Mouse (Mus musculus) ES-E14 (cell line): ENCODE data around the gene Scyl2.
"Not testable (repeated sequence)": the region's sequence is repeated elsewhere in the genome, so short reads cannot be mapped to it uniquely, and the experiment has no call there.

Experiments used
- CHD2 ChIP-seq: IDR thresholded peaks from 2 replicates; pipeline ENCODE4 v1.6.1; 2014; ENCODE audit warnings: mild to moderate bottlenecking, low read depth, low read length, inconsistent platforms
- HCFC1 ChIP-seq: IDR thresholded peaks from 2 replicates; pipeline ENCODE4 v1.6.1; 2012; ENCODE audit warnings: low read length, inconsistent platforms, borderline replicate concordance; ENCODE audit not compliant: insufficient read depth
- MAFK ChIP-seq: IDR thresholded peaks from 2 replicates; pipeline ENCODE4 v1.6.1; 2014; ENCODE audit warnings: mild to moderate bottlenecking, low read depth, low read length, inconsistent platforms; ENCODE audit not compliant: insufficient read depth
- ZC3H11A ChIP-seq: IDR thresholded peaks from 2 replicates; pipeline ENCODE4 v1.6.1; 2012; ENCODE audit warnings: low read depth, mild to moderate bottlenecking, inconsistent platforms, low read length, borderline replicate concordance
- ZNF384 ChIP-seq: IDR thresholded peaks from 2 replicates; pipeline ENCODE4 v1.6.1; 2012; ENCODE audit warnings: low read depth, low read length, inconsistent platforms

DNA sequence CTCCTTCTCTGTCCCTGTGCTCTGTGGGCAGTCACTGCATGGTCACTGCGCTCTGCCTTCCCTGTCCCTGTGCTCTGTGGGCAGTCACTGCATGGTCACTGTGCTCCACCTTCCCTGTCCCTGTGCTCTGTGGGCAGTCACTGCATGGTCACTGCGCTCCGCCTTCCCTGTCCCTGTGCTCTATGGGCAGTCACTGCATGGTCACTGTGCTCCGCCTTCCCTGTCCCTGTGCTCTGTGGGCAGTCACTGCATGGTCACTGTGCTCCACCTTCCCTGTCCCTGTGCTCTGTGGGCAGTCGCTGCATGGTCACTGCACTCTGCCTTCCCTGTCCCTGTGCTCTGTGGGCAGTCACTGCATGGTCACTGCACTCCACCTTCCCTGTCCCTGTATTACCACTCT is 15.7 kb downstream of the Scyl2 start:
- not testable (repeated sequence) for TF ChIP-seq CHD2, ZC3H11A, MAFK, ZNF384, HCFC1
